Mouse (Mus musculus): ENCODE data around the gene Cldn4.
"Not testable (repeated sequence)": the region's sequence is repeated elsewhere in the genome, so short reads cannot be mapped to it uniquely, and the experiment has no call there.

Gene Cldn4

DNA sequence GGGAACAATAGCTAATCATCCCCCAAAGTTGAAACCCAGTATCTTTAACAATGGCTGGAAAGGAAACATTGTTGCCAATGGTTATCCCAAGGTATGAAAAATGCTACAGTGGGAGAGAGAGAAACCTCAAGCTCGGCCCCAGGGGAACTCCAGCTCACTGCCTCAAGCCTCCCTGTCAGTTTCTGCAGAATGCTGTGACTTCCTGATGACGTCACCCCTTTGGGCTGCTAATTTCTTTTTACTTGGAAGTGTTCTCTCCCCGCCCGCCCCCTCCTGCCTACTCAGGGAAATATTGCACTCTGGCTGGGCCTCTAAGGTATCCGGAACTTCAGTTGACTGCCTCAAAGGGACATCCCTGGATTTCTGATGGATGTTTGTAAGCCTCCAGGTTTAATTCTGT is 16.8 kb upstream of the Cldn4 start:
- peak; percentile 40 for DNase-seq

- DNase-seq: no peak
These were observed 14.8 kb upstream of the Cldn4 start for GRCm38 (mm10) chr5:134961519-134961918.

DNA sequence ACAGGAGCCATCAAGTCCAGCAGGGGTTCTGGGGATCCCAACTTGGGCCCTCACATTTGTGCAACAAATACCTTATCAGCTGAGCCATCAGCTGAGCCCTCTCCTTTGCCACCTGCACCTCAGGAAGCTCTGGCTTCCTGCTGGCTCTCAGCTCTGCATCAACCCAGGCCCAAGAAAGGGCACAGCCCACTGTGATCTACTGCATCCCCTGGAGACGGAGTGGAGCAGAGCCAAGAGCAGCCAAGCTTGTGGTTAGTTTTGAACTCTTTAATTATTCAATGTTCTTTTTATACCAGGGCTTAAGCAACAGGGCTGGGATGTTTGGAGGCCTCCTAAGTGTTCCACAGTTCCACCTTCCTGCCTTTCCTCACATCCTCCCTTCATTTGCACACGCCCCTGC is 13.7 kb upstream of the Cldn4 start:
- no peak for DNase-seq

- DNase-seq: no peak
These were observed 12.4 kb upstream of the Cldn4 start for GRCm38 (mm10) chr5:134959114-134959513.

DNA sequence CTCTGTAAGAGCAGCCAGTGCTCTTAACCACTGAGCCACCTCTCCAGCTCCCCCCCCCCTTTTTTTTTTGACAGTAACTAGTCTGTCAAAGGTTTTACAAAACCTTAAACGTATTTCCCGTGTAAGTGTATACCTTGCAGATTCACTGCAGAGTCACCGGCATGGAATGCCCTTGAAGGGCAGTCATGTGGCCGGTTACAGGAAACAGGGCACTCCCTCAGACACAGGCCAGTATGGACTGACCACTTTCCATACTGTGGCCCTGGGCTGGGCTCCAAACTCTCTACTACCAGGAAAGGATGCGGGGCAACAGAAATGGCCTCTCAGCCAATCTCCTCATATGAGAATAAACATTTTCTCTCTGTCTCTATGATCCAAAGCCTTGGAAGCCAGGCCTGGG is 8.8 kb upstream of the Cldn4 start:
- no peak for DNase-seq

DNA sequence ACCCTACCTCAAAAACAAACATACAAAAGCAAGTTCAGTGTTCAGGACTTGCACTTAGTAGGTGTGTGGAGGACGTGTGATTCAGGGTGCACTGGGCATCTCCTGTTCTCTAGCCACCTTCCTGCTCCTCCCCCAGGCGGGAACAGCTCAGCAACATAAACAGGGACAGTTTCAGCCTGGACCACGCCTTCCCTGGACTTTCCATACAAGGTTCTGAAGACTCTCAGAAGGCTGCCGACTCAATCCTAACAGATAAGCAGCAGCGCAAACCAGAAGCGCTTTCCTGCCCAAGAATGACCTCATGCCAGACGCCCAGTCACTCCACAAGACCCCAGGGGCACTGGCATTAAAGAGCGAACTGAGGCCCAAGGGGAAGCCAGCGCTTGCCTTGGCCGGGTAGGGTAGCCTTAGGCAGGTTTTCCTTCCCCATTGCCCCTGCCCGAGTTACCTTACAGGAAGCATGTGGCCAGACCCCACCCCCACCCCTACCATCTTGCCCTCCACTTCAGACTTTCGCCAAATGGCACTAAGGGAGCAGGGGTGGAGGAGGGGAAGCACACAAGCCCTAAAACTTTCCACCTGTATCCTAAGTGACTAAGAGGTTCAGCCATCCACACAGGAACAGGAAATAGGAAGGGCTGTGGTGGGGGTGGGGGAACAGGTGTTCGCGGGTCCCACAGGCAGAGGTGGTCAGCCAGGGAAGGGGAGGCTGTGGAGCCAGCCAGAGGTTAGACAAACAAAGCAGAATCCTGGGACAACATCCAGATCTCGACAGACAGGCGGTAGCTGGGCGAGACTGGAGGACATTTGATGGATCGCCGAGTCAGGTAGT is 4.5 kb upstream of the Cldn4 start:
- peak; percentile 30 for DNase-seq

DNA sequence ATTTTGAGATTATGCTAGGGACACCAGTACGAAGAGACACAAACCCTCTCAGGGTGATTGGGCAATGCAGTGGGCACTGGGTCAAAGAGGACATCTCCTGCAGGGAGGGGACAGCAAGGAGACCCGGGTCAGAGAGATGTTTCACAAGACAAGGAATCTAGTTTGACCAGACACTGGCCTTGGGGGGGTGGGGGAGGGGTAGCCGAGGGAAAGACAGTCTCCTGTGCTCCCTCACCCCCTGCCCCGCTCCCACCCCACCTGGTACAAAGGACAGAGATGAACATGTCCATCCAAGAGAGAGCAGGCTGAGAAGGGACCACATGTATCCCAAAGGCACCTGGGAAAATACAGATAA is 1.3 kb upstream of the Cldn4 start:
- no peak for DNase-seq

- DNase-seq: no peak
These were observed 818 bp upstream of the Cldn4 start for GRCm38 (mm10) chr5:134947420-134948084.

DNA sequence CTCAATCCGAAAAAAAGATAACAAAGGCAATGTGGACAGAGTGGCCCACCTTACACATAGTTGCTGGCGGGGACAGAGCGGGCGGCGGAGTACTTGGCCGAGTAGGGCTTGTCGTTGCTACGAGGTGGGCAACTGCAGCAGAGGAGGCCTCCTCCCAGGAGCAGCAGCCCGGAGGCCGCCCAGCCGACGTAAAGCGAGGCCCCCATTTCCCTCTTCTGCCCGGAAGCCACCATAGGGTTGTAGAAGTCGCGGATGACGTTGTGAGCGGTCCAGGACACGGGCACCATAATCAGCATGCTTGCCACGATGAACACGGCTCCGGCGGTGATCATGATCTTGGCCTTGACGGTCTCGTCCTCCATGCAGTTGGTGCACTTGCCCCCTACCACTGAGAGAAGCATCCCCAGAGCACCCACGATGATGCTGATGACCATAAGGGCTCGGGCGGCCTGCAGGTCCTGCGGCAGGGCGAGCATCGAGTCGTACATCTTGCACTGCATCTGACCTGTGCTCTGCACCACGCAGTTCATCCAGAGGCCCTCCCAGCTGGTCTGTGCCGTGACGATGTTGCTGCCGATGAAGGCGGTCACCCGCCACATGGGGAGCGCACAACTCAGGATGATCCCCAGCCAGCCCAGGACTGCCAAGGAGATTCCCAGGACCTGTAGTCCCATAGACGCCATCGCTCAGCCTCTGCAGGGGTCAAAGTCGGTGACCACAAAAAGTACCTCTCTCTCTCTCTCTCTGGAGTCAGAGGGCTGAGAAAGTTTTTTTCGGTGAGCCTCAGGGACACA is 474 bp downstream of the Cldn4 start:
- peak; percentile 26 for DNase-seq

DNA sequence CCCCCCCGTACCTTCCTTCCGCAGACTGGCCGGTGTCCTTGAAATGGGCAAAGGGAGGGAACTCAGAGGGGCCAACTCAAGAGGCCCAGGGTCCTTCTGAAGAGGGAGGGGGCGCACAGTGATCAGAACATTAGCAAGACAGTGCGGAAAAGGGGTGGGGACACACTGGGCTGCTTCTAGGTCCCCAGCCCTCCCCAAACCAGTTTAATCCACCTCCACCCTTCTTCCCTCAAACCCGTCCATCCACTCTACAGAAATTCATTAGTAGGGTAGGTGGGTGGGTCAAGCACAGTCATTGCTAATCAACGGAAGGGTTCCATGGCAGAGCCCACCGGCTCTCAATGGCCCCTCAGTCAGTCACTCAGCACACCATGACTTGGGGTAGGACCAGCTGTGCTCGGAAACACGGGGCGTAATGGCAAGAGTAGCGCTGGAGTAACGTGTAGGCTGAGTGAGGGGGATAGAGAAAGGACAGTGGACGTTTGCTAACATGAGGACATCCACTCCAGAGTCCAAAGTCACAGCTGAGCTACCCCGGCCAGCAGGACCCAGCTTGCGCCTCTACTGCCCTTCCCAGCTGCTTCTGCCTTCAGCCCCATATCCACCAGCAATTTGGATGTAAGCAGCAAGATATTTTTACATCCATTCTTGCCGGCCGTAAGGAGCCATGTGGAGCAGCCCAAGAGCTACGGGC is 1.3 kb downstream of the Cldn4 start:
- no peak for DNase-seq

- DNase-seq: no peak
These were observed 2.6 kb downstream of the Cldn4 start for GRCm38 (mm10) chr5:134944179-134944578.

GRCm38 (mm10) chr5:134942740-134943139 is 4.0 kb downstream of the Cldn4 start:
- DNase-seq: no peak

DNA sequence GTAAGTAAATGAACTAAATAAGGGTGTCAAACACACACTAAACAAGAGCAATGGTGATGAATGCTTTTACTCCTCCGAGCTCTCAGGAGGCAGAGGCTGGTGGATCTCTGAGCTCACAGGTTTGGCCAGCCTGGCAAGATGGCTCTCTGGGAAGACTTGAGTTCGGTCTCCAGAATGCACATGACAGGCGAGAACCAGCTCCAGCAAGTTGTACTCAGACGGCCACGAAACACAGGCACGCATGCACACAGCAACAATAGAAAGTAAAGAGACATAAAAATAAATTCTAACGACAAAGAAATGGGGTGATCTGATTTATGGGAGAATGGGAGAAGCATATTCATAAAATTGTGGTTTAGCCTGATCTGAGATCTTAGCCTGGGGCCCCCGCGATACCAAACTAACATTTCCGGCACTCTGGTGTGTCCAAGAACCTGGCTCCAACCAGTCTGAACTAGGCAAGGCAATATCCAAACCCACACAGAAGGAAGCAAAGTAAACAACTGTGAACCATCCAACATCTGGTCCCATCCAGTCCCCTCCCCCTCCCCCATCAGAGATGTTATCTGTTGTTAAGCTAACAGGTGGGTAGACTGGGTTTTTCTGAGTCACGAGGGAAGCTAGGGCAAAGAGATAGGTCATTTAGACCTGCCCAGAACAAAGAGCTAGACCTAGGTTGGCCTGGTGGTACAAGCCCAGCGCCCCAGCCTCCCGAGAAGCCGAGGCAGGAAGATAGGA is 5.1 kb downstream of the Cldn4 start:
- peak; percentile 30 for DNase-seq

DNA sequence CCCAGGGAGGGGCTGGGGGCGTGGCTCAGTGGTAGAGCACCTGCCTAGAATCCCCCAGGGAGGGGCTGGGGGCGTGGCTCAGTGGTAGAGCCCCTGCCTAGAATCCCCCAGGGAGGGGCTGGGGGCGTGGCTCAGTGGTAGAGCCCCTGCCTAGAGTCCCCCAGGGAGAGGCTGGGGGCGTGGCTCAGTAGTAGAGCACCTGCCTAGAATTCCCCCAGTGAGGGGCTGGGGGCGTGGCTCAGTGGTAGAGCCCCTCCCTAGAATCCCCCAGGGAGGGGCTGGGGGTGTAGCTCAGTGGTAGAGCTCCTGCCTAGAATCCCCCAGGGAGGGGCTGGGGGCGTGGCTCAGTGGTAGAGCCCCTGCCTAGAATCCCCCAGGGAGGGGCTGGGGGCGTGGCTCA is 7.2 kb downstream of the Cldn4 start:
- not testable (repeated sequence) for DNase-seq

DNA sequence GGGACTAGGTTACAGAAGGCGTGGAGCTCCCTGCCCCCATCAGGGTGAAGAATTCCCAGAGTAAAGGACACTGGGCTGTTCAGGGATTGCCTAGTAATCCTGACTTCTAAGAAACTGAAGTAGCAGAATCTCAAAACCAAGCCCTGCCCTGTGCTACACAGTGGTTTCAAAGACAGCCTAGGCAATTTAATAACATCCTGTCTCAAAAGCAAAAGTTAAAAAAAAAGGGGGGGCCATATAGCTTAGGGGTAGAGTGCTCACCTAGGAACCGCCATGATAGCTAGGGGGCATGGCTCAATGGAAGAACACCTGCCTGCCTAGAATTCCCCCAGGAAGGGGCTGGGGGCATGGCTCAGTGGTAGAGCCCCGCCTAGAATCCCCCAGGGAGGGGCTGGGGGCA is 7.7 kb downstream of the Cldn4 start:
- DNase-seq: no peak

DNA sequence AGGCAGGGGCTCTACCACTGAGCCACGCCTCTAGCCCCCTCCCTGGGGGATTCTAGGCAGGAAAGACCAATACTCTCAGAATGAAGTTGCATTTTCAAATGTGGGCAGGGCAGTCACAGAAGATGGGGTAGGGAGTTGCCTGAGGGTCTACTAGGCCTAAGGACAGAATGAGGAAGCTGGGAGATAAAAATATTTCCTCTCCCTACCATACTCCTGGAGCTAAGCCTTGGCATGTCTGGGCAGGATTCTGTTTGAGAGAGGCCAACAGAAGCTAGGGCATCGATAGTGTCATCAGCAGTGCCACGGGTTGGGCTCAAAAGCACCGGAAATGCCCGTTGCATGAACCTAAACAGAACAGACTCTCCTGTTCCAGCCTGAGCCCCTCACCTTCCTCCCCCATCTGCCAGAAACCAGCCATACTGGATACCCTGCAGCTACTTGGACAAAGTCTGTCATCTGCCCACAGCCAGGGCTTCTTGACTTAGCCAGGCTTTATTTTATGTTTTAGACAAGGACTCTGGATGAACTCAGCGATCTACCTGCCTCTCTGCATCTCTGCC is 10.0 kb downstream of the Cldn4 start:
- DNase-seq: no peak

GRCm38 (mm10) chr5:134936051-134936450 is 10.7 kb downstream of the Cldn4 start:
- DNase-seq: no peak

- DNase-seq: no peak
These were observed 12.1 kb downstream of the Cldn4 start for GRCm38 (mm10) chr5:134934666-134935065.

DNA sequence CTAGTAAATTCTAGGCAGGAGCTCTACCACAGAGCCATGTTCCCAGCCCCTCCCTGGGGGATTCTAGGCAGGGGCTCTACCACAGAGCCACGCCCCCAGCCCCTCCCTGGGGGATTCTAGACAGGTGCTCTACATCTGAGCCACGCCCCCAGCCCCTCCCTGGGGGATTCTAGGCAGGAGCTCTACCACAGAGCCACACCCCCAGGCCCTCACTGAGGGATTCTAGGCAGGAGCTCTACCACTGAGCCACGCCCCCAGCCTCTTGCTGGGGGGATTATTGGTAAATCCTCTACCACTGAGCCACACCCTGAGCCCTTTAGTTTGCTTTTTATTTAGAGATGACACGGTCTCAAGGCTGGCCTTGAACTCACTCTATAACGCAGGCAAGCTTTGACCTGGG is 13.0 kb downstream of the Cldn4 start:
- DNase-seq: not testable (repeated sequence)

DNA sequence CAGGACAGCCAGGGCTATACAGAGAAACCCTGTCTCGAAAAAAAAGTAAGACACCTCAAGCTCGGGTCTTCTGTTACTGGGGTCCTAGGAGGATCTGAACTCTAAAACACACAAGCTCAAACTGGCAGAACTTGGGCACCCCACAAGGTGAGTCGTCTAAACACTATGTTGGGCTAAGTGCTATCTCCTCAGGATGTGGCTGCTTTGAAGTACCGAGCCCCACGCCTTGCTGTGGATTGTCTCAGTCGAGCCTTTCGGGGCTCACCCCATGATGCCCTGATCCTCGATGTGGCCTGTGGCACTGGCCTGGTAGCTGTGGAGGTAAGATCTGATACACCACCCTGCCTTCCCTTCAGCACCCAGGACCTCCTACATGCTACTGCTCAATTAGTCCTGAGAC is 13.5 kb downstream of the Cldn4 start:
- no peak for DNase-seq

DNA sequence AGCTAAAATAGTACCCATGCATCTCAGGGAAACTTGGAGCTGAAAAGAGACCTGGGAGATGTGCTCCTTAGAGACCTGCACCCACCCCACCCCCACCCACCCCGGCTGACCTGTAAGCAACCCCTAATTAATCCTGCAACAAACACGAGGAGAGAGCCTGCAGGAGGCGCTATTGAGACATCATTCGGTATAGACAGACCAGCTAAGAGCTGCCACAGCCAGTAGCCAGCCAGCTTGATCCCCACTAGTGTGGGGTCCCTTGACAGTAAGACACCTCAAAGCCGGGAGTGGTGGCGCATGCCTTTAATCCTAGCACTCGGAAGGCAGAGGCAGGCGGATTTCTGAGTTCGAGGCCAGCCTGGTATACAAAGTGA is 13.8 kb downstream of the Cldn4 start:
- peak; percentile 67 for DNase-seq
